Mouse (Mus musculus) adrenal gland, postnatal 10 days (tissue): ENCODE measurements around the gene Klra1. TPM values are rescaled to one million over a fixed set of nuclear protein-coding genes. Genes with fewer than 3 reads are reported as not detected.
"Not testable (repeated sequence)": the region's sequence is repeated elsewhere in the genome, so short reads cannot be mapped to it uniquely, and the experiment has no call there.

Experiments
- DNase-seq: peaks from one replicate; pipeline ENCODE4 v3.0.0; 2021; ENCODE audit warnings: mixed read lengths
- long read RNA-seq, 2 experiments: library from polyadenylated mRNA; stranded (forward); transcript quantifications; one replicate each; pipeline ENCODE4 v2.0.0; 2021
- total RNA-seq, 2 experiments: library from RNA; stranded (reverse); gene quantifications; 2 replicates each; pipeline ENCODE4 v1.2.3; 2021

Gene Klra1
- not detected for total RNA-seq
- long read RNA-seq, experiment 1, result 0 reads
- long read RNA-seq, experiment 2, result 0 reads

DNA sequence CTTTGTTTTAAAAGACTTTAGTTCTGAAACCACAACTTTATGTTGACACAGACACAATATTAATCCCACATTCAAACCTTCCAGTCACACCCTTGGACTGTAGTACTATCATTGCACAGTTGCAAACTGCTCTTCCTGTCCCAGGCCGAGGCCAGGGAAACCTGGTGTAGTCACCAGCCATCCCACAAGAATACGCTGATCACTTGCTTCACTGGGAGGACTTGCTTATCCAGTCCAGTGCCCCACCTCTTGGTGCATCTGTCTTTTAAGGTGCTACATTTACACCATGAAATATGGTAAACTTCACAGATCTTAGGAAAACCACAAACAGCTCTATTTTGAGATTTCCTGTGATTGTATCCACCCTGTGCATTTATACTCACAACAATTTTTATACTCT, at the start of gene Klra1:
Gene Klra1 (minus strand): TSS at position 125 of the 400 bp plus-strand sequence.
- DNase-seq, result no peak

DNA sequence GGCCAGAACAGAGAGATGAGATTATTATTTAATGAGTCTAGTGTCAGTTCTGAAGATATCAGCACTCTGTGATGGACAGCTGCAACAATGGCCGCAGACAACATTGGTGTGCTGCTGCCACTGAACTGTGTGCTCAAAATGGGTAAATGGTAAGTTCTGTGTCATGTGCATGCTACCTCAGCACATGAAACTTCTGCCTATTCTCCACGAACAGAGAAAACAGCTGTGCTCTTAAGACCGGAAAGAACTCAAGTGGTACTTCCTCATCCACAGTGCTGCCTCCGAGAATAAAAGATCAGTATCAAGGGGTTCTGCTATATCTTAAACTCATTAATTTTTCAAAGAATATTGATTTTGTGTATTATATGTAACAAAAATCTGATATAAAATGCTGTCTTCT, 42.8 kb upstream of the Klra1 start:
- no peak for DNase-seq

DNA sequence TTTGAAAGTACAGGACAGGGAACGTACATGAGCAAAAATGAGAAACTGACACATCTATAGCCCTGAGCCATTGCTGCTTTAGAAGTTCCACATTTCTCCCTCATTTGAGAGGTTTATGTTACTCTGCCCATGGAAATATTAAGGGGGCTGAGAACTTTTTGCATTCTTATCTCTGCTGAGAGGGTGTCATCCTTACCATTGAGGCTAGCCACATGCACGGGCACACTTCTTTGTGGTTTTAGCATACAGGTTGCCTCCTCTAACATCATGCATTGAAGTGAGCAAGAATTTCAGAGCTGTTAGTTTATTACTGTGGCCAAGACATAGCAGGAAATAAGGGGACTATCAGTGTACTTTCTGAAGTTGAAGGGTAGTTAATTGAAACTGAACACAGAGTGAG, 32.5 kb upstream of the Klra1 start:
- no peak for DNase-seq

DNA sequence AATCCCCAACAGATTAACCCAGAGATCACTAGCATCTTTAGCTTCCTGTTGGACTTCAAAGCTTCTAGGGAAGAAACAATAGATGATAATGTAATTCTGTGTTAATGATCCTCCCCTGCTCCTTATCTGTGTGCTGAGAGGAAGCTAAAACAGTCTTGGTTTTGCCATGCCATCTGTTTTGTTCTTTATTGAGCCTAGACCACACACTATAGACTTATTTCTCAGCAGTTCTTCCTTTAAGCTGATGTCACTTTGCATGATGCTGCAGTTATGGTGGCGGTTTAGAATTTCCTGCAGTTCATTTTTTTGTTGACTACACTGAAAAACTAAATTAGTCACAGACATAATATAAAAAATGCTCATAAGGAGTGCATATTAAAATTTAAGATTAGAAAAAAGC, 18.2 kb upstream of the Klra1 start:
- DNase-seq, result no peak

DNA sequence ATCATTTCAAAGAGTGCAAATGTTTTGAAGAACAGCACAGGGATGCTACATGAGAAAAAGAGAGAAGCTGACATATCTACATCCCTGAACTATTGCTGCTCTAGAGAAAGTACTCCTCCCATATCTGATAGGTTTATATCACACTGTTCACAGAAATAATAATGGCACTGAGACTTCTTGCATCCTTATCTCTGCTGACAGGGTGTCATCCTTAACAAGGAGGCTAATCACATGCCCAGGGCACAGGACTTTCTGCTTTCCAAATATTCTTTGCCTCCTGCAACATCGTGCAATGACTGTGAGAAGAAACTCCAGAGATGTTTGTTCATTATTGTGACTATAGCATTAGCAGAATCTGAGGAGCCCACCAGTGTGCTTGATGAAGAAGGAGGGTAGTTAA, 871 bp downstream of the Klra1 start:
- no peak for DNase-seq

DNA sequence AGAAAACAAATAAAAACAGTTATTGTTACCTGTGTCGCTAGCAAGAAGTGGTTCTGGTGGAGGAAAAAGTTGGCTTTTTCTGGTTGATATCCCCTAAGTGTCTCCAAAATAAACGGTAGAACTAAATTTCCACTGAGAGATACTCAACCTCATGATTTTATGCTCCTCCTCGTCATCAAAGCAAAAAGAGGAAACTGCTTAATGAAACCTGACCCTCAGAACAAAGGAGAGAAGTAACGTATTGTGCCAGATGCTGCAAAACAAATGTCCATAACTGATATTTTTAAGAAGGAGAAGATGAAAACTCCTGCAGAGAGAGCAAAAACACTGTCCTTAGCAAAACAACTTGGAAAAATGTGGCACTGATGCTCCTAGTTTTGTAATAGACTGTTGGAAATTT, 4.3 kb downstream of the Klra1 start:
- DNase-seq, result no peak

DNA sequence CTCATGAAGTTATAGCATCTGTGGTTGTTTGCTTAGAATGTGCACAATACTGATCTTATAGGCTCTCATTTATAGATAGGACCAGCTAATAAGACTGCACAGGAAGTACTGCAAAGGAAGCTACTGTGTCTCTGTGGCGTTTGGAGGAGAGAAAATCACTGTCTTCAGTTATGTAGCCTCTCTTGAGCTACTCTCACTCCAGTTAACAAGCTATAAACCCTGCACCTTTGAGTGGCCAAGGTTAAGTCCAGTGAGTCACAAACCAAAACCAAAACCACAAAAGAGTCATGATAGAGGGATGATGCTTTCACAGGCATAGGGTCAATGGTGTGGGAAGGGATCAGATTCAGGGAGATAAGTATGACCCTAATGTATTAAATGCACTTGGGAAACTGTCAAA, 41.3 kb downstream of the Klra1 start:
- DNase-seq, result not testable (repeated sequence)

DNA sequence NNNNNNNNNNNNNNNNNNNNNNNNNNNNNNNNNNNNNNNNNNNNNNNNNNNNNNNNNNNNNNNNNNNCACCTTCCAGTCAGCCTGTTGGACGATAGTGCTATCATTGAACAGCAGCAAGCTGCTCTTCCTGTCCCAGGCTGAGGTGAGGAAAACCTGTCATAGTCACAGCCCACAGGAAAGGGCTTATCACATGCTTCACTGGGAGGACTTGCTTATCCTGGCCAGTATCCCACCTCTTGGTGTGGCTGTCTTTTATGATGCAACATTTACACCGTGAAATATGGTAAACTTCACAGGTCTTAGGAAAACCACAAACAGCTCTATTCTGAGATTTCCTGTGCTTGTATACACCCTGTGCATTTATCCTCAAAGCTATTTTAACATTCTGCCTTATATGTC, 44.7 kb downstream of the Klra1 start:
- DNase-seq, result not testable (repeated sequence)

DNA sequence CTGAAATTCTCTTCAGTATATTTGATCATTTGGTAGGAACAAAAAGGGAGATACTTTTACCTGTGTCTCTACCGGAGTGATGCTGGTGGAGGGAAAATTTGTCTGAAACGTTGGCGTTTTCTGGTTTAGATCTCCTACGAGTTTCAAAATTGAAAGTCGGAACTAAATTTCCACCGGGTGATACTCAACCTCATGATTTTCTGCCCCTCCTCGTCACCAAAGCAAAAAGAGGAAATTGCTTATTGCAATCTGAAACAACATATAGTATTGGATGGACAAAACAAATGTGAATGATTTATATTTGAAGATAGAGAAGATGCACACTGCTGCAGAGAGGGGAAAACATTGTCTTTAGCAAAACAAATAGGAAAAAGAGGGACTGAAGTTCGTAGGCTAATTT, 49.3 kb downstream of the Klra1 start, which contains the start of gene Klra3:
Gene Klra3 (minus strand): TSS at position 164 of the 400 bp plus-strand sequence.
- DNase-seq, result no peak

Other genes starting within 250 kb of the Klra1 start
- not detected for gene Klra9, start 193.8 kb downstream of the Klra1 start, total RNA-seq
- not detected for gene Klra7, start 153.6 kb downstream of the Klra1 start, total RNA-seq
- gene Klra10, start 104.9 kb downstream of the Klra1 start, total RNA-seq, result not detected
- gene Klra3, start 49.3 kb downstream of the Klra1 start, total RNA-seq, result not detected